Mouse (Mus musculus) 3T3-L1 (cell line): ENCODE measurements around the gene Olfr1122.
"Not testable (repeated sequence)": the region's sequence is repeated elsewhere in the genome, so short reads cannot be mapped to it uniquely, and the experiment has no call there.

Source experiments
- DNase-seq: peaks from one replicate; pipeline ENCODE4 v3.0.0-alpha.2; 2015; ENCODE audit warnings: low read depth, low spot score

The Olfr1122 gene

DNA sequence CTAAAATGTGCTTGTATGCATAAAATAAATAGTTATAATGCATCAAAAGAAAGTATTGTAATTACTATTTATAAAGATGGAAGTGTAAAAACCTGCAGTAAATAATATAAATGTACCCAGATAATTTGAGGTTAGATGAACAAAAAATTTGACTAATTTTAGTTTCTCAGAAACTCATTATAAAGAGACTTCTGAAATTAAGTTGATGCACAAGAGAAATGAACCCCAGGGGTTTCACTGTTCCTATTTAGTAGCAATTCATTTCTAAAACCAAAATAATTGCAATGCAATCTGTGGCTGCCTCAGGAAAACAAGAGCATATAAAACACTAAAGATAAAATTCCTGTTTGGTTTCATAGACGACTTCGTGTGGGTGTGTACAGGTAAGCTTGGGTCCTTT is at the start of gene Olfr1122:
Olfr1122 (plus strand) TSS at position 301 of the 400 bp plus-strand sequence.
- no peak for DNase-seq

DNA sequence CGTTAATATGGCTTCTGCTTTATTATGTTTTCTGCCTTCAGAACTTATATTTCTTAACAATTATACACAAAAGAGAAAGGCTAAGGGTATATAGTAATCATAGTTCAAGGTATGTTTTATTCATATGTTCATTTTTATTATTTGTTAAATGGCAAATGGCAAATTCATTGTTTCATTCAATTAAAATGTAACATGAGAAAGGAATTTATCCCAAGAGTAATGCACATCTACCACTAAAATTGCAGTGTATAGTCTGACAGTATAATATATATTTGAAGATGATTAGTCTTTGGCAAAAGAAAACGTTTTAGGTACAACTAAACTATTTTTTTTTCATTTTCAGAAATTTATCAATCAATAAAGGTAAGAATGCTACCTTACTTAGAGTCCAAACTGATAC is 31.1 kb upstream of the Olfr1122 start, which contains the start of gene Olfr1120:
Olfr1120 (plus strand) TSS at position 301 of the 400 bp plus-strand sequence.
- DNase-seq, result no peak

- not testable (repeated sequence) for DNase-seq
These were observed 25.5 kb upstream of the Olfr1122 start for GRCm38 (mm10) chr2:87360121-87360520.

DNA sequence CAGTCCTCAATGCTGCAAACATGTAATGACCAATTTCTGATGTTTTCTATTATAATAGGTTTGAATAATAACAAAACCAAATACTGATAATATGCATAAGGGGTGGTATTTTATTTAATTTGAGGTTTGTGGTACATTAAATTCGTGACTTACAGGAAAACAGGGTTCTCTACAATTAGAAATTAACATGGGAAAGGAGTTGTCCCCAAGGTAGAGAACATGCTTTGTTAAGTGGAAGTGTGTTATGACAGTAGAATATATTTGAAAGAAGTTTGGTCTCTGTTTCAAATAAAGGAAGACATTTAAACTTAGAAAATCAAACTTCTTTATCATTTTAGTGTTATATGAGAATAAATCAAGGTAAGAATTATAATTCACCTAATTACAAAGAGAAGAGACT is 16.1 kb upstream of the Olfr1122 start, which contains the start of gene Olfr1121:
Olfr1121 (plus strand) TSS at position 301 of the 400 bp plus-strand sequence.
- no peak for DNase-seq

DNA sequence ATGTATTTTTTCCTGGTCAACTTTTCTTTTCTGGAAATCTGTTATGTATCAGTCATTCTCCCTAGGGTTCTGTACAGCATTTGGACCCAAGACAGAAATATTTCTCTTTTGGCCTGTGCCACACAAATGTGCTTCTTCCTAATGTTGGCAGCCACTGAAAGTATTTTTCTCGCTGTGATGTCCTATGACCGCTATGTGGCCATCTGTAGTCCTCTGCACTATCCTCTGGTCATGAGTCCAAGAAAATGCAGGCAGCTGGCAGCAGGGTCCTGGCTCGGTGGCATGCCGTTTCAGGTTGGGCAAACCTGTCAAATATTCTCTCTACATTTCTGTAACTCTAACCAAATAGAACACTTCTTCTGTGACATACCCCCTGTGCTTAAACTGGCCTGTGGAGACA is 13.9 kb upstream of the Olfr1122 start:
- DNase-seq, result no peak

- no peak for DNase-seq
These were observed 1.7 kb upstream of the Olfr1122 start for GRCm38 (mm10) chr2:87383935-87384334.

DNA sequence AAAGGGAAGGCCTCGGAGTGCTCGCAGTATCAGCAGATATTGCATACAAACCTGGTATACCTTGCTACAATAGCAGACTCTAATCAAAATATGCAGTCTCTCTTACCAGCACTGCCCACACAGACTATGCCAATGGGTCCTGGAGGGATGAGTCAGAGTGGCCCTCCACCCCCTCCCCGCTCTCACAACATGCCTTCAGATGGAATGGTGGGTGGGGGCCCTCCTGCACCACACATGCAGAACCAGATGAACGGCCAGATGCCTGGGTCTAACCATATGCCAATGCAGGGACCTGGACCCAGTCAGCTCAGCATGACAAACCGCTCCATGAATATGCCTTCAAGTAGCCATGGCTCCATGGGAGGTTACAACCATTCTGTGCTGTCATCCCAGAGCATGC is 8.0 kb downstream of the Olfr1122 start:
- not testable (repeated sequence) for DNase-seq

DNA sequence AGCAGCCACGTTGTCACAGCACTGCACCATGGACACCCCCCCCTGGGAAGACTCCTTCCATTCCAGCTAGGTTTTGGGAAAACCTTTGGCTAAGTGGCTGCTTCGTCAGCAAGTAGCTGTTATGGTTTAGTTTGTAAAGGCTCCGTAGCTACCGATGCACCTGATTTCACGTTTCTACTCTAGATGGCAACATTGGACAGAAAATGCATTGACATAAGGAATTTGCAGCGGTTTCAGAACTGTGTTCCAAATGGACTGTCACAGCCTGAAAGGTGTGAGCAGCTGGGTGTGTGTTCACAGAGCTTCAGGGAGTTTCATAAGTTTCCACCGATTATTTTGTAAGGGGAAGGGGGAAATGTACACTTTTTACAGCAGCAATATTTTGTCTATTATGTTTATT is 9.0 kb downstream of the Olfr1122 start:
- not testable (repeated sequence) for DNase-seq

GRCm38 (mm10) chr2:87416335-87416734 is 30.7 kb downstream of the Olfr1122 start, which contains the start of gene Olfr1123:
Gene Olfr1123, plus strand, starts transcription at chr2:87416635.
- no peak for DNase-seq

DNA sequence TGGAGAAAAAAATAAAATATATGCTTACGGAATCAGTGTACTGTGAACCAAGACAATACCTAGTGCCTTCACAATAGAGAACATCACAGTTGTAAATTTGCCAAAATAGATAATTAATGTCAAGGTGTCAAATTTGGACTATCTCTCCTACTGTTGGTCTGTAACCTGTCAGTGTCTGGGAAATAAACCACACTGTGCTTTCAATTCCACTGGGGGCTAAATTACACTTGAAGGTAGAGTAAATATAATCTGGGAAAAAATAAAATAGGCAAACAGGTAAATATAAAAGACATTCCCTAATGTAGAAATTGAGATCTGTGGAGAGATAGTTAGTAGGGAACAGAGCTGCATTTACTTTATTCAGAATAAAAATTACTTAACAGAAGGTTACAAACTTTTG is 44.3 kb downstream of the Olfr1122 start, which contains the start of gene Olfr1124:
Olfr1124 (plus strand) TSS at position 301 of the 400 bp plus-strand sequence.
- no peak for DNase-seq

- no peak for DNase-seq
These were observed 52.1 kb downstream of the Olfr1122 start for GRCm38 (mm10) chr2:87437731-87438130.
